Mouse (Mus musculus): ENCODE results near the gene Usp4. TPM values are rescaled to one million over a fixed set of nuclear protein-coding genes. Genes with fewer than 3 reads are reported as not detected.

Gene Usp4
- total and polyA plus RNA-seq, 3 experiments, result 85.4 to 128 TPM; not detected in 1

GRCm38 (mm10) chr9:108404451-108404850, 56.8 kb downstream of the Usp4 start (continued):
- TF ChIP-seq HCFC1 (IDR thresholded peaks at IDR 0.05; ENCODE audit: low read depth, low read length), result no peak

DNA sequence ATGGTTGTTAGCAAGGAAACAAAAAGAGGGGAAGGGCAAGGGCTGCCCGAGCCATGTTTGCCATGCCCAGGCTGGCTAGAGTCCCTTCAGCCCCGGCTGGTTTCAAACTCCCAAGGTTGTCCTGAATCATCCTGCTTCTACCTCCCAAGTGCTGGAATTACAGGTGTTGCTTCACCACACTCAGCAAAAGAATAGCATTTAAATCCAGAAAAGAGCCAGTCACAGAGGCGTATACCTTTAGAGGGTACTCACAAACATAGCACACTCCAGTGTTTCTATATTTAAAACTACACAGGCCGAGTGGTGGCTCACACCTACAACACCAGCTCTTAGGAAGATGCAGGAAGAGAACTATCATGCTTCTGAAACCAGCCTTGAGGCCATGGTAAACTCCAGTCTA, 61.9 kb downstream of the Usp4 start:
- no peak for TF ChIP-seq RAD21 (IDR thresholded peaks at IDR 0.05; ENCODE audit: low read depth, low read length)
- TF ChIP-seq ETS1 (IDR thresholded peaks at IDR 0.05; ENCODE audit: low read depth, low read length), result no peak
- Histone ChIP-seq H3K79me2 (ENCODE audit: control insufficient read depth, insufficient read depth, low read length, poor library complexity) (no peaks in the 10 kb centered on the region), H3K36me3 (ENCODE audit: control insufficient read depth in 1 of 2, insufficient read depth in 2 of 2, low read length in 2 of 2) (peaks cover 0 to 3% of the 10 kb centered on the region in 2 experiments; a peak in 1 of 4 replicates), H3K9me3 (replicated peaks; ENCODE audit: insufficient read depth, low read length) (no peaks in the 10 kb centered on the region), H3K27ac (ENCODE audit: control insufficient read depth, low read depth, low read length) (no peak overlapping the region), H3K4me3 (ENCODE audit: control insufficient read depth in 1 of 2, insufficient read depth in 1 of 2, low read depth in 2 of 2, low read length in 2 of 2) (no peak overlapping the region), H3K9ac (ENCODE audit: control insufficient read depth, low read depth, low read length, poor library complexity, severe bottlenecking) (no peak overlapping the region), H3K27me3 (ENCODE audit: control insufficient read depth in 1 of 2, insufficient read depth in 2 of 2, low read length in 2 of 2) (peaks cover 0 to 1% of the 10 kb centered on the region in 2 experiments; a peak in 1 of 4 replicates), H3K4me1 (ENCODE audit: control insufficient read depth in 1 of 2, insufficient read depth in 2 of 2, low read length in 2 of 2) (peaks cover 0 to 8% of the 10 kb centered on the region in 2 experiments; a peak in 2 of 4 replicates)
- no peak for DNase-seq (ENCODE audit: low read depth, low spot score)

DNA sequence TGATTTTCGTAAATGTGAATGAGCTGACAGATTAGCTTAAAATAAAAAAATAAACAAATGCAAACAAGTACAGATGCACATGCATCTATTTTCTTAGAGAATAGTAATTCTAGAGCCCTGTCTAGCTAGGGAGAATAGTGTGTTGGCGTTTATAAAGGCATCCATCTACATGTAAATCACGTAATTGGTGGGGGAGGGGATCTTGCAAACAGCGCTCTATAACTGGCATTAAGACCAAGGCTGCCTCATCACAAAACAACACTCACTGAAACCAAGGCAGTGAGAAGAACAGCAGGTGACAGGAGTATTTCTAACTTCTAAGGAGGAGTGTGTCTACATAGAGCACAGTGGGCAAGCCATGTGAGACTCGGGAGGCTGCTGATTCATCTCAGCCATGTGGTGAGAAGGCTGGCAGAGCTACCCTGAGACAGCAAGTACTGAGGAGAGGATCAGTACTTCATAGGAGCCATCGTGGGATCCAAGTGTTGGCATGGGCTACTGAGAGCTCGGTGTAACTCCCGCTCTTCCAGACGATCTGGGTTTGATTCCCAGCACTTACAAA, 63.8 kb downstream of the Usp4 start:
- H3K9ac ChIP-seq (ENCODE audit: control insufficient read depth, low read depth, low read length, poor library complexity, severe bottlenecking), result no peak overlapping the region
- no peaks in the 10 kb centered on the region for H3K36me3 ChIP-seq (ENCODE audit: control insufficient read depth in 1 of 2, insufficient read depth in 2 of 2, low read length in 2 of 2)
- H3K79me2 ChIP-seq (ENCODE audit: control insufficient read depth, insufficient read depth, low read length, poor library complexity), result no peaks in the 10 kb centered on the region
- no peak for DNase-seq (ENCODE audit: low read depth, low spot score)
- H3K4me3 ChIP-seq (ENCODE audit: control insufficient read depth in 1 of 2, insufficient read depth in 1 of 2, low read depth in 2 of 2, low read length in 2 of 2), result no peak overlapping the region
- H3K9me3 ChIP-seq (replicated peaks; ENCODE audit: insufficient read depth, low read length), result no peaks in the 10 kb centered on the region
- peaks cover 0 to 1% of the 10 kb centered on the region in 2 experiments; a peak in 1 of 4 replicates for H3K27me3 ChIP-seq (ENCODE audit: control insufficient read depth in 1 of 2, insufficient read depth in 2 of 2, low read length in 2 of 2)
- no peak overlapping the region for H3K27ac ChIP-seq (ENCODE audit: control insufficient read depth, low read depth, low read length)
- 0 out of 4 replicates have a peak, but pooled peaks cover 0 to 2% of the 10 kb centered on the region in 2 experiments for H3K4me1 ChIP-seq (ENCODE audit: control insufficient read depth in 1 of 2, insufficient read depth in 2 of 2, low read length in 2 of 2)
- TF ChIP-seq MAFK (IDR thresholded peaks at IDR 0.05; ENCODE audit: borderline replicate concordance, low read depth, low read length), result no peak
- no peak for TF ChIP-seq HCFC1 (IDR thresholded peaks at IDR 0.05; ENCODE audit: low read depth, low read length)
- no peak for TF ChIP-seq MAX (IDR thresholded peaks at IDR 0.05; ENCODE audit: low read length)

- Histone ChIP-seq H3K9me3 (replicated peaks; ENCODE audit: insufficient read depth, low read length) (no peaks in the 10 kb centered on the region), H3K4me1 (ENCODE audit: control insufficient read depth in 1 of 2, insufficient read depth in 2 of 2, low read length in 2 of 2) (0 out of 4 replicates have a peak, but pooled peaks cover 0 to 2% of the 10 kb centered on the region in 2 experiments), H3K79me2 (ENCODE audit: control insufficient read depth, insufficient read depth, low read length, poor library complexity) (no peaks in the 10 kb centered on the region), H3K9ac (ENCODE audit: control insufficient read depth, low read depth, low read length, poor library complexity, severe bottlenecking) (no peak overlapping the region), H3K27ac (ENCODE audit: control insufficient read depth, low read depth, low read length) (no peak overlapping the region), H3K4me3 (ENCODE audit: control insufficient read depth in 1 of 2, insufficient read depth in 1 of 2, low read depth in 2 of 2, low read length in 2 of 2) (no peak overlapping the region), H3K36me3 (ENCODE audit: control insufficient read depth in 1 of 2, insufficient read depth in 2 of 2, low read length in 2 of 2) (no peaks in the 10 kb centered on the region), H3K27me3 (ENCODE audit: control insufficient read depth in 1 of 2, insufficient read depth in 2 of 2, low read length in 2 of 2) (peaks cover 0 to 1% of the 10 kb centered on the region in 2 experiments; a peak in 1 of 4 replicates)
- TF ChIP-seq MAX (IDR thresholded peaks at IDR 0.05; ENCODE audit: low read length), result no peak
- TF ChIP-seq MXI1 (IDR thresholded peaks at IDR 0.05; ENCODE audit: low read depth, low read length), result no peak
- TF ChIP-seq ZMIZ1 (IDR thresholded peaks at IDR 0.05; ENCODE audit: low read depth, low read length), result no peak
- peak; percentile 57 for TF ChIP-seq SIN3A (IDR thresholded peaks at IDR 0.05; ENCODE audit: low read length)
- no peak for TF ChIP-seq MEF2A (IDR thresholded peaks at IDR 0.05; ENCODE audit: extremely low read depth, insufficient replicate concordance, low read depth, low read length, poor library complexity, severe bottlenecking)
- no peak for TF ChIP-seq NELFE (IDR thresholded peaks at IDR 0.05; ENCODE audit: low read depth, low read length)
- TF ChIP-seq MAZ (IDR thresholded peaks at IDR 0.05; ENCODE audit: low read depth, low read length), result 0 out of 2 replicates have a peak, but pooled peaks have one; percentile 31
- TF ChIP-seq CTCF (IDR thresholded peaks at IDR 0.05 in 2 of 3, conservative IDR thresholded peaks at IDR 0.05 in 1 of 3; ENCODE audit: control insufficient read depth in 1 of 3, insufficient read depth in 1 of 3, low read depth in 2 of 3, low read length in 3 of 3, poor library complexity in 1 of 3, severe bottlenecking in 1 of 3), result peak; percentile 35 to 86 (median 52); a peak in 5 of 6 replicates
- TF ChIP-seq ZC3H11A (IDR thresholded peaks at IDR 0.05; ENCODE audit: low read depth, low read length), result peak; percentile 85
- TF ChIP-seq USF2 (IDR thresholded peaks at IDR 0.05; ENCODE audit: borderline replicate concordance in 1 of 2, insufficient read depth in 1 of 2, low read depth in 1 of 2, low read length in 2 of 2), result no peak
- TF ChIP-seq TCF12 (IDR thresholded peaks at IDR 0.05; ENCODE audit: low read depth, low read length), result no peak
- TF ChIP-seq ZKSCAN1 (IDR thresholded peaks at IDR 0.05; ENCODE audit: low read depth, low read length), result peak; percentile 87
- TF ChIP-seq ZNF384 (IDR thresholded peaks at IDR 0.05; ENCODE audit: low read depth, low read length), result peak; percentile 35; the same call in 1 of the 2 replicates
- TF ChIP-seq POLR2A (IDR thresholded peaks at IDR 0.05; ENCODE audit: control insufficient read depth in 1 of 2, insufficient read depth in 1 of 2, low read depth in 1 of 2, low read length in 2 of 2, poor library complexity in 1 of 2), result no peak
- TF ChIP-seq SMC3 (IDR thresholded peaks at IDR 0.05; ENCODE audit: low read depth, low read length), result peak; percentile 81
- peak; percentile 85 for TF ChIP-seq RAD21 (IDR thresholded peaks at IDR 0.05; ENCODE audit: low read depth, low read length)
- TF ChIP-seq MYC (IDR thresholded peaks at IDR 0.05; ENCODE audit: low read depth, low read length), result no peak
- peak; percentile 62 for DNase-seq (ENCODE audit: low read depth, low spot score)
Measured at GRCm38 (mm10) chr9:108412221-108412620, 64.6 kb downstream of the Usp4 start.
